Mouse (Mus musculus) ES-Bruce4 (cell line): ENCODE measurements around the gene Rhbg.

Experiments
- CTCF ChIP-seq: IDR thresholded peaks from one replicate; pipeline ENCODE4 v1.8.1; 2011; ENCODE audit warnings: low read depth, low read length
- POLR2A ChIP-seq: IDR thresholded peaks from one replicate; pipeline ENCODE4 v1.8.1; 2011; ENCODE audit warnings: low read length; ENCODE audit not compliant: insufficient read depth

DNA sequence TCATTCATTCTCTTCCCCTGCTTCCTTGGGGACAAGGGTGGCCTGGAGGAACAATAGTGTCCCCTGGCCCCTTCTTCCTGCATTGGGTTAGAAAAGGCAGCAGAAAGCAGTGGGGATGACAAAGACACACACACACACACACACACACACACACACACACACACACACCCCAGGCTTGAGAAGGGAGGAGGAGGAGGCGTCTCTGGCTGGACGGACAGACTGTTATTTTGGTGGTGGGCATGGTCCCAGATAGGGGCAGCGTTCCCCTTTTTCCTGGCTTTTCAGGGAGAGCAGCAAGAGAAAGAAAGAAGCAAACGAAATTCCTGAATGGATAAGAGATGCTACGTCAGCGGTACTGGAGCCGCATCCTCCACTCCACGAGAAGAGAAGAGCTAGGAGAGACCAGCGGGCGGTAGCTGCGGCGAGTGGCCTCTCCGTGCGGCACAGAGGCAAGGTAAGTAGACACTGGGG, 47.6 kb downstream of the Rhbg start:
- TF ChIP-seq POLR2A (no peak), CTCF (no peak)
